Comparison of ENCODE assay signal across 23 mouse cellular contexts in genomic region chr9:64913973-64914372, GRCm38 (mm10). TPM values are rescaled to one million over a fixed set of nuclear protein-coding genes. Genes with fewer than 3 reads are reported as not detected.
"Had no signal": no experiment of that assay in that cellular context is flagged by ENCODE, and none has a peak within 500 bp of the region (broad histone marks: within the 10 kb centered on the region; RNA-seq: fewer than 3 reads in every experiment).

No protein-coding gene starts in this region.

- DNase-seq: kidney, adult 18-20 months; kidney, adult 9 months; kidney, postnatal 14 days; kidney, postnatal 4 days; layer of hippocampus, adult 9-11 months; retina, postnatal 1 day; right cerebral cortex, postnatal 25 days; spleen, adult 18-20 months; thymus, adult 18-20 months; thymus, postnatal 14 days; thymus, postnatal 4 days had no signal

- H3K4me1 ChIP-seq: midbrain, embryonic 10.5 days; midbrain, embryonic 13.5 days; neural tube, embryonic 13.5 days; stomach, embryonic 15.5 days had no signal

- H3K9me3 ChIP-seq: lung, embryonic 15.5 days; megakaryocyte, embryonic 14.5 days; midbrain, embryonic 10.5 days; midbrain, embryonic 13.5 days; neural tube, embryonic 13.5 days; stomach, embryonic 15.5 days had no signal

- ATAC-seq: hindbrain, postnatal 0 days; midbrain, embryonic 13.5 days; midbrain, embryonic 16.5 days had no signal

- H3K27ac ChIP-seq: hindbrain, embryonic 14.5 days; hindbrain, postnatal 0 days; liver, embryonic 14.5 days; lung, embryonic 15.5 days; midbrain, embryonic 10.5 days; midbrain, embryonic 13.5 days; neural tube, embryonic 13.5 days; stomach, embryonic 15.5 days had no signal

- H3K27me3 ChIP-seq: lung, embryonic 15.5 days; megakaryocyte, embryonic 14.5 days; midbrain, embryonic 13.5 days; neural tube, embryonic 13.5 days; stomach, embryonic 15.5 days had no signal

- H3K9ac ChIP-seq: hindbrain, embryonic 14.5 days; liver, embryonic 14.5 days; lung, embryonic 15.5 days; midbrain, embryonic 13.5 days; neural tube, embryonic 13.5 days; stomach, embryonic 15.5 days had no signal

- H3K36me3 ChIP-seq: stomach, embryonic 15.5 days had no signal

- H3K4me2 ChIP-seq: hindbrain, embryonic 14.5 days; lung, embryonic 15.5 days; midbrain, embryonic 13.5 days; neural tube, embryonic 13.5 days; stomach, embryonic 15.5 days had no signal

- H3K4me3 ChIP-seq: lung, embryonic 15.5 days; midbrain, embryonic 10.5 days; midbrain, embryonic 13.5 days; myocyte; neural tube, embryonic 13.5 days; stomach, embryonic 15.5 days had no signal

RNA-seq across cellular contexts. Expression of gene Slc24a1, which starts 37.4 kb away (rescaled TPM):
- polyA plus RNA-seq: kidney, embryonic 16.5 days had no signal
